Mouse (Mus musculus) cerebral cortex, adult 2 months (tissue): ENCODE results near the gene Hoxc6.

ENCODE experiments used
- WGBS: fragments of 180-500 bp; shearing (Covaris S2); methylation state at CpG from one replicate; pipeline ENCODE4 v1.1.7; 2018; 5-methylcytosine and 5-hydroxymethylcytosine counted together

Hoxc6 gene

GRCm38 (mm10) chr15:102967511-102968397 lies 30.3 kb upstream of the Hoxc6 start:
- WGBS: 3% methylated on average over 34 of the region's 34 CpGs

GRCm38 (mm10) chr15:102969296-102969695 lies 28.8 kb upstream of the Hoxc6 start:
- 44% methylated on average over 1 of the region's 1 CpGs for WGBS

DNA sequence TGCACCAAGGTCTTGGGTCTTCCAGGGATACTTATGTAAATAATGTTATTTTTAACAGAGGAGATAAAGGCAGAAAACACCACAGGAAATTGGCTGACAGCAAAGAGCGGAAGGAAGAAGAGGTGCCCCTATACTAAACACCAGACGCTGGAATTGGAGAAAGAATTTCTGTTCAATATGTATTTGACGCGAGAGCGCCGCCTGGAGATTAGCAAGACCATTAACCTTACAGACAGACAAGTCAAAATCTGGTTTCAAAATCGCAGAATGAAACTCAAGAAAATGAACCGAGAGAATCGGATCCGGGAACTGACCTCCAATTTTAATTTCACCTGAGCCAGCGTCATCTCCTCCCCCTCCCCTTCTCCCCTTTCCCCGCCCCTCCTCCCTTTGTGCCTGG lies 27.3 kb upstream of the Hoxc6 start:
- under 1% methylated on average over 12 of the region's 12 CpGs for WGBS

- WGBS: 5% methylated on average over 21 of the region's 21 CpGs
Measured at GRCm38 (mm10) chr15:102972254-102972653, 25.8 kb upstream of the Hoxc6 start.

DNA sequence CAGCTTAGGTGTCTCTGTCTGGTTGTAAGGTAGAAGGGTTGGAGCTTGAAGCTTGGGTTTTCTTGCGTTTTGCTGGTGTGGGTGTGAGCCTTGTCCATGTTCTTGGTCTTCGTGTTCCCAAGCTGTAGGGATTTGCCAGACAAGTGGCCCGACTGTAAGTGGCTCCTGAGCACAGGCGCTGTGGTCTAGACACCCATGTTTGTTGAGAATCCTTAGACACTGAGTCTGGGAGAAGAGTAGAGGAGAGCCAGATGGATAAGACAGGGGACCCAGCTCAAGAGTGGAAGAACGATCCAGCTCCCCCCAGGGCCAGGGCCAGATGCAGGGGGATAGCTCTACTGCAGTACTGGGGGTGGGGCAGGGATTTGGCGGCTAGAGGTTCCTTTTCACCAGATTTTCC lies 25.3 kb upstream of the Hoxc6 start:
- 3% methylated on average over 6 of the region's 6 CpGs for WGBS

DNA sequence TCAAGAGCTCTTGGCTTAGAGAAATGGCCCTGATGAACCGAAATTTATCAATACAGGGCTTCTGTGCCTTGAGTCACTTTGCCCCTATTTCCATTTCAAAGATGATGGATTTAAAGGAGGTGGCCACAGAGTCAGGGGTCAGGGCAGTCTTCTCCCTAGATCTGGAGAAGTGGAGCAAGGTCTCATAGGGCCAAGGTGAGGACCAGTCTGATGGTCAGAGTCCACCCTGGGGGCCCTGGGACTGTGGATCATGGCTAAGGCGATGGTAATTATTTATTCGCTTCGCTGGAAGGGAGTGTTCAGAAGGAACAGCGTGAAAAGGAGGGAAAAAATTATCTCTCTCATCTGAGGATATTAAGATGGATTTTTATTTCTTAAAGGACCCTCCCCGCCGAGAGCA lies 23.0 kb upstream of the Hoxc6 start:
- WGBS: 8% methylated on average over 7 of the region's 7 CpGs

DNA sequence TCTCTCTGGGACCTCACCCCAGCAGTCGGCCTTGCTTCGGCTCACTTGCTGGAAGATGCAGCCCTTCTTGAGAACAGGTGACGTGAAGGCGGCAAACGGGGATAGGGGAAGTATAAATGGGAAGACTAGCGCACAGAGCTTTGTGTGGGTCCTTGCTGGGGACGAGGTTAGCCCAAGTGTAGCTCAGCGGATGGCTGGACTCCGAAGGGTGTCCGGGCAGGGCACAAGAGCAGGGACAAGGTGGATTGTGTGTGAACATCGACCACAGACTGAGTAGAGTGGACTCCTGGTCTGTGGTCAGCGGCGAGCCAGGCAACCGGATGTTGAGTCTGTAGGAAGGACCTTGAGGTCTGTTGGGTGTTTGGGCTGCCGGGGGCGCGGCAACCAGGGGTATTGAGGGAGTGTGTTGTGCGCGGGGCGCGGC lies 22.4 kb upstream of the Hoxc6 start:
- 2% methylated on average over 21 of the region's 21 CpGs for WGBS

DNA sequence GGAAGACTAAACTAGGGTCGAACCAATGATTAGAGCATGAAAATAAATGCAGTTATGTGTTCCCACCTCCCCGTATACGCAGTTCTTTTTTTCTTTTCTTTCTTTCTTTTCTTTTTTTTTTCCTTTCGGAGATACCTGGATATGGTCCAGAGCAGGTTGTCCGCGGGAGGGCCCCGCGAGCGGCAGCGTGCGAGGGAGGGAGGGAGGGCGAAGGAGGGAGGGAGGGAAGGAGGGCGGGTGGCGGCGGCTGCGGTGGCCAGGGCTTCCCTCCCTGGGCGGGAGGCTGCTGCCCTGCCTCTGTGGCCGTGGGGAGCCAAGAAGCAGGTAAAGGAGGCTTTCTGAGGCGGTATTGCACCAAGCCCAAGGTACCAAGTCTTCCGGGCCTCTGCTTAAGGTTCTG lies 21.9 kb upstream of the Hoxc6 start, which contains the start of gene Hoxc9:
Gene Hoxc9, plus strand, starts transcription at position 269 of the 400 bp plus-strand sequence.
- 2% methylated on average over 15 of the region's 20 CpGs for WGBS

GRCm38 (mm10) chr15:102976631-102977422 lies 21.2 kb upstream of the Hoxc6 start:
- WGBS: 2% methylated on average over 37 of the region's 37 CpGs

GRCm38 (mm10) chr15:102977423-102977974 lies 20.6 kb upstream of the Hoxc6 start:
- 13% methylated on average over 16 of the region's 16 CpGs for WGBS

DNA sequence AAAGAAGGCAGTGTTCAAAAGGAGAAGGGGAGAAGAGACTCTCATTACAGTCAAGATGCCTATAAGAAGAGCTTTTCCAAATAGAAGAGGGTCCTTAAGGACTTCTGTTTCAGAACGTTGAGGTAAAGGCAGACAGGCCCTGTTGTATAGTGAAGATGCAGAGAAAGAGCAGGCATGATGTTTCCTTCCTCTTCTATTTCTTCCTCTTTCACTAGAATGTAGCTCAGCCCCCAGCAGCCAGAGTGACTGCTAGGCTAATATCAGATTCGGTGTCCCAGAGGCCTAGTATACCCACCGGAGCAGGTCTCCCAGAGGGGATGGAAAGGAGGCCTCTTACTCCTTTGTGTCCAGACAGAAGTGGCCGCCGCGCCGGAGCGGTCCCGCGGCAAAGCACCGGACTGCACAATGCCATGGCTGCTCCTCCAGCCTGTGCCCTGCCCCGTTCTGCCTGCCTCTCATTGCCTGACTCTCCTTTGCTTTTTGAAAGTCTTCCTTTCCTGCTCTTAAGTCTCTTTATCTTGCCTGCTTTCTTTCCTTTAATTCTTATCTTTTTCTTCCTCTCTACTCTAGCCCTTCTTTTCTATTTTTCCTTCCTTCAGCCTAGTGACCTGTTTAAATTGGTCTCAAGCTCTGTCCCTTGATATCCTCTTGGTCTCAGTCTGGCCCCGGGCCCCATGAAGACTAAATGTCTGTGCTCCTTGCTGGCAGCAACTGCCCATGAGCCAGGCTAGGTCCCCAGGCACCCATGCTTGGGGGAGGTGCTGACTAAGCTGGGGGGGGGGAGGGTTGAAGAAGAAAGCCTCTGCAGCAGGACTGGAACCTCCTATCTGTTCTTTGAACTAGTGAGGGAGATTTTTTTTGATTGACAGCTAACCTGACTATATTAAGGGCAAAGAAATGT lies 19.2 kb upstream of the Hoxc6 start:
- WGBS: 21% methylated on average over 13 of the region's 13 CpGs

GRCm38 (mm10) chr15:102979936-102980335 lies 18.1 kb upstream of the Hoxc6 start:
- 14% methylated on average over 1 of the region's 1 CpGs for WGBS

GRCm38 (mm10) chr15:102980352-102980751 lies 17.7 kb upstream of the Hoxc6 start:
- 5% methylated on average over 11 of the region's 11 CpGs for WGBS

DNA sequence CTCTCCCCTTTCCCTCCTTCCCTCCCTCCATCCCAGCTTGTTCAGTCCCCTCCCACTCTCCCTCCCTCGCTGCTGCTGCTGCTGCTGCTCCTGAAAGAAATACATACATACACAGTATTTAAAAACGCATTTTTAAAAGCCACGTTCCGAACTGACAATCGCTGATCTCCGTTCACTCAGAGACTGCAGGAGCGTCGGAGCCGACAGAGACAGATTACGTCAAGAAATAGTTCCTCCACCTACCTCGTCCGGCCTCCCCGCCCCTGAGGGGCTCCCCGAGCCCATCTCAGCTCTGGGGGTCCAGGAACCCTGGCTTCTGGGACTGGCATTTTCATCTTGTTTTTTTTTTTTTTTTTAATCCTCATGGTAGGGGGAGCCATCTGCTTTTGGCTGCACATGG lies 17.1 kb upstream of the Hoxc6 start:
- 2% methylated on average over 14 of the region's 14 CpGs for WGBS

DNA sequence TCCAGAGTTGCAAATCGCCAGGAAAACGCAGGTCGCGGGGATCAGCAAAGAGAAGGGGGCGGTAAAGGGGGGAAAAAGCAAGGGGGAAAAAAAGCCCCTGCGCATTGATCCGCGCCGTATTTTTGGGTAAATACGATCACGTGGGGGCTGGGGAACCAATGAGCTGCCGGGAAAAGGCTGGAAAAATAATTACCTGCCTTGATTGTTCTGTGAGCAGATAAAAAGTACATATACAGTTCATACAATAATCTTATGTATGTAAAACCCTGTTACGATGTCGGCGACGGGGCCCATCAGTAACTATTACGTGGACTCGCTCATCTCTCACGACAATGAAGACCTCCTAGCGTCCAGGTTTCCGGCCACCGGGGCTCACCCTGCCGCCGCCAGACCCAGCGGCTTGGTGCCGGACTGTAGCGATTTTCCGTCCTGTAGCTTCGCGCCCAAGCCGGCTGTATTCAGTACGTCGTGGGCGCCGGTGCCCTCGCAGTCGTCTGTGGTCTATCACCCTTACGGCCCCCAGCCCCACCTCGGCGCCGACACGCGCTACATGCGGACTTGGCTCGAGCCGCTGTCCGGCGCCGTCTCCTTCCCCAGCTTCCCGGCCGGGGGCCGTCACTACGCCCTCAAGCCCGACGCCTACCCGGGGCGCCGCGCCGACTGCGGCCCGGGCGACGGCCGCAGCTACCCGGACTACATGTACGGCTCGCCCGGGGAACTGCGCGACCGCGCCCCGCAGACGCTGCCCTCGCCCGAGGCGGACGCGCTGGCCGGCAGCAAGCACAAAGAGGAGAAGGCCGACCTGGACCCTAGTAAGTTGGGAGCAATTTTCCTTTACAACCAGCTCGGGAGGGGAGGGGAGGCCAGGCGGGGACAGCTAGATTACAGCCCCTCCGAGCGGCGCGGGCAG lies 16.4 kb upstream of the Hoxc6 start:
- WGBS: 2% methylated on average over 88 of the region's 88 CpGs

- WGBS: 5% methylated on average over 12 of the region's 12 CpGs
Measured at GRCm38 (mm10) chr15:102983716-102984115, 14.3 kb upstream of the Hoxc6 start.

DNA sequence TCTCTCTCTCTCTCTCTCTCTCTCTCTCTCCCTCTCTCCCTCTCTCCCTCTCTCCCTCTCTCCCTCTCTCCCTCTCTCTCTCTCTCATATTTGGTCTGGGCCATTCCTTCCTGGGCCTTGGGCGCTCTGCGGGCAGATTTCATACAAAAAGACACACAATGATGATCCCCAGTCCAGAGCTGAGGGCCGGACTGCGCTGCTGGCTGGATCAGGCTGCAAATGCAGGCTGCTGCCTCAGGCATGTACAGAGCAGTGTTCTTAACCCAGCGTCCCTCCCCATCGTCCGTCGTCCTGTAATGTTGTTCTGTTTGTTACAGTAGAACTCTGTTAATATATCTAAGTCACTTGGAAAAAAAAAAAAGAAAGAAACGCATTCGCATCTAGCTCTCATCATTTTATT lies 13.5 kb upstream of the Hoxc6 start:
- WGBS: 7% methylated on average over 10 of the region's 10 CpGs

DNA sequence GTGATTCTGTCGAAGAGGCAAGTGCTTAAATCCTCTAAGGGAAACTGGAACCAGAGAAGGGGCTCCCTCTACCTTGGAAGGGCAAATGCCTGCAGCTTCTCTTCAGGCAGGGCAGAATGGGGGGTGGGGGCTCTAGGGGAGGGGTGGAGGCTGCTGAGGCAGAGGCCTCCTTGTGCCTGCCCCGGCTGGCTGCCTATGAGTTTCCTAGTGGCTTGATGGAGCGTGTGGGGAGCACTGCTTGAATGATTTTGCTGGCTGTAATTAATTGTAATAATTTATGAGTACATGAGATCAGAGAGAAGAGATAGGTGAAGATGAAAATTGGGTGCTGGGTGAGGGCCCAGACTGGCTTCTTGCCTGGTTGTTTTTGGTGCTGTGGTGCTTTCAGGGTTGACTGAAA lies 13.1 kb upstream of the Hoxc6 start:
- WGBS: 11% methylated on average over 3 of the region's 3 CpGs

DNA sequence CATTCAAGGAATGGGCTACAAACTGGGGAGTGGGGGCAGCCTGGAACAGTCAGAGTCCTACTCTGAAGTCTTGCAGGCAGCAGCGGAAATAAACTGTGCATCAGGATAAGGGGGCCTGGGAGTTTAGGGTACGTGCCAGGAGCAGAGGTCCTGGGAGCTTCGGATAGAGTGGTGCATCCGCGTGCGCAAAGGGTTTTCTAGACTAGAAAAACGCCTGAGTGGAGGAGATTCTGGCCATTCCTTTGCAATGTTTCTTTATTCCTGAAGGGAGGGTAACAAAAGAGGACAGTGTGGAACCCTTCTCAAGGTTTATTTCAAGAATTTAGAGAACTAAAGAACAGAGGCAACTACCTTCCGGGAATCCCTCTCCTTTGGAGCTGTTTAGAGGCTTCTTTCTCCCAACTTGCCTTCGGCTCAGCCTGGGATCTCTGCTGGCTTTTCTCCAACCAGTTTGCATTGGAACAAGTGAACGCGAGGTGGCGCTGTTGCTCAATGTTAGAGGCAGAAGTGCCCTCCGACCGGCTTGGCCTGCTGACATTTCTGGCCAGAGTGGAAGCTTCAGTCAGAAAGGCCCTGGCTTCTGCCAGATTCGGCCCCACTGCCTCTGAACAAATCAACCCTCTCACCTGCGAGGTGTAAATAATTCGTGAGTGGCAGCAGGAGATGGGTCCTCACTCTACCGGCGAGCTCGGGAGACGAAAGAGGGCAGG lies 10.8 kb upstream of the Hoxc6 start:
- WGBS: 4% methylated on average over 21 of the region's 21 CpGs

GRCm38 (mm10) chr15:102988078-102988477 lies 10.0 kb upstream of the Hoxc6 start:
- WGBS: 27% methylated on average over 5 of the region's 5 CpGs
